Mouse (Mus musculus): ENCODE measurements around the gene Dnah12.

DNA sequence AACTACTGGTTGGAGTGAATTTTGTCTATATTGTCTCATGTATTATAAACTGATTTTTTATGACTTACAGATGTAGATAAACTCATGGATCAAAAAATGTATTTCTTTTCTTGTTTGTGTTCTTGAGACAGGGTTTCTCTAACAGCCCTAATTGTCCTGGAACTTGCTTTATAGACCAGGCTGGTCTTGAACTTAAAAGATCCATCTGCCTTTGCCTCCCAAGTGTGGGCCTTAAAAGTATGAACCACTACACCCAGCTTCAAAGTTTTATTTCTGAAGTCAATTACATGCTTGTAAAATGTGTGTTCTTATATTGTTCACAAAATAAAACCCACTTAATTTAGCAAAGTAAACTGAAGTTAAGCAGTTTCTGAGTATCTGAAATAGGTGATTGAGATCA lies 34.9 kb upstream of the Dnah12 start:
- TF ChIP-seq CTCF (IDR thresholded peaks at IDR 0.05; ENCODE audit: low read depth, low read length): no peak
- TF ChIP-seq POLR2A (IDR thresholded peaks at IDR 0.05; ENCODE audit: insufficient read depth, low read length): no peak
- TF ChIP-seq EP300 (IDR thresholded peaks at IDR 0.05; ENCODE audit: insufficient read depth, low read depth, low read length): no peak

All from ES-Bruce4 (cell line).